Mouse (Mus musculus) C3H10T1/2 (cell line): ENCODE measurements around the gene Pwwp2a. TPM values are rescaled to one million over a fixed set of nuclear protein-coding genes. Genes with fewer than 3 reads are reported as not detected.

ENCODE experiments used
- polyA plus RNA-seq, 2 experiments: library from polyadenylated mRNA; unstranded; fragments of >200 nt; fragmentation: generic; extraction: Trizol; gene quantifications; one replicate each; pipeline ENCODE4 v1.2.1; 2012; ENCODE audit warnings: missing spikeins in 2 of 2

Gene Pwwp2a
- 1 to 10 TPM in 1 of 2 experiments, under 1 TPM in 1; 0.53 to 6.1 TPM for polyA plus RNA-seq

DNA sequence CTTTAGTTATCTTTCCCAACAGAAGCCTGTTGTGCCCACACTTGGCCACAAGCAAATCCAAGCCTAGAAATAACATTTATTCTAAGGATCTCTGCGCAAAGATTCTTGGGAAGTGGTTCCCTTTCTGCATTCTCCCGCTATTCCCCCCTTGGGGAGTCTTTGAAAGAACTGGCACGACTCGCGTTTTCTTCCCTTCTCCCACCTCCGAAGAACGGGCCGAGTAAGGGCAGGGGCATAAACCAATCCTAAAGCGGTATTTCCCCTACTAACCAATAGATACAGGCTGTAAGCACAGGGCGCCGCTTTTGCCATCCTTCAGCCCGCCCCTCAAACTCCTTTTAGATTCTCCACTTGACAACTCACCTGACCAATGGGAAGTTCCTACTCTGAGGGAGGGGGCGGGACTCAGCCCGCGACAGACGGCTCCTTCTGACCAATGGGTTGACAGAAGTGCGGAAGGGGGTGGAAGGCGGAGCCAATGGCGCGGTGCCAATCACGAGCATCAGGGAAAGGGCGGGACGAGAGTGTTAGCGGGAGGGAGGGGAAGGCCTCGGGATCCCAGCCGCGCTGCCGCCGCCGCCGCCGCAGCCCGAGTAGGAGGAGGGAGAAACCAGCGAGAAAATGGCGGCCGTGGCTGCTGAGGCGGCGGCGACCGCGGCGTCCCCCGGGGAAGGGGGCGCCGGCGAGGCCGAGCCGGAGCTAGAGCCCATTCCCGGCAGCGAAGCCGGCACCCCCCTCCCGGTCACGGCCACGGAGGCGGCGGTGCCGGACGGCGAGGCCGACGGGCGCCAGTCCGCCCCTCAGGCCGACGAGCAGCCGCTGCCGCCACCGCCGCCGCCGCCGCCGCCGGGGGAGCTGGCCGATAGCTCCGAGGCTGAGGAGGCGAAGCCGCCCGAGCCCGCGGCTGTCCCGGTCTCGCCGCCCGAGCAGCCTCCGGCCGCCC lies at the start of gene Pwwp2a:
Pwwp2a (plus strand) TSS at position 527 of the 943 bp plus-strand sequence.

DNA sequence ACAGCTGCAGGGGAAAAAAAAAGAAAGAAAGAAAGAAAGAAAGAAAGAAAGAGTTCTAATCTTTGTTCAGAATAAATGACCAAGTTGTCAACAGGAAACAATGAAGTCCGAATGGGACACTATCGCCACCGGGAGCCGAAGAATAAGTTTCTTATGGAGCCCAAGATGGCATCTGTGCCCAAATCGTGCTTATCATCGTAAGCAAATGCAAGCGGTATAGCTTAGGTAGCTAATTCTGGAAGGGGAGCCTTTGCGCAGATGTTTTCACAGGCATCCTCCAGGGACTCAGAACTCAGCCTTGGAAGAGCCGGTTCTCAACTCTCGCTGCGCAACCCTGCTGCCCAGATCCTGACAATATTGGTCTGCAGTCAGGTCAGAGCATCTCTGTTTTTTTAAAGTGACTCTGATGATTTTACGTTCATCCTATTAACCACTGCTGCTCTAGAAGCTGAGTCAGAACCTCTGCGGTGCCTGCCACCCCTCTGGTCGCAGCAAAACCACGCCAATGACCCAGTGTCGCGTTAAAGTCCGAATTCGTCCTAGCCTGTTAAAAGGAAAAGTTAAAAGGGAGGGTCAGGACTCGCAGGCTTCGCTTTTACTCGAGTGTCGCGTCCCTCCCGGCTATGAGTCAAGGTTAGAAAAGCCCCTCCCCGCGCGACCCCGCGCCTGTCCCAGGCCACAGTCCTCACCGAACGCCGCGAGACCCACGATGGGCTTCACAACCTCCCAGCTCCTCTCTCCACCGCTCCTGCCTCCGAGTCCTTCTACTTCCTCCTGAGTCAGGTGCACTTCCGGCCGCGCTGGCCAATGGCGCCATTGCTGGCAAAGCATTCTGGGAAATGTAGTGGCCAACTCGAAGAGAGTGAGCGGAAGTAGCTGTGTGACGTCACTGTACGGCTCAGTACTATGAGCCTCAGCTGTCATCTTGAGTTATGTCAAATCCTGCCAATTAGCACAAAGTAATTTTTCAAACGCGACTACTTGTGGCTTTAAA lies 65.7 kb downstream of the Pwwp2a start, which contains the start of gene Ttc1:
Ttc1 (minus strand) TSS at position 776 of the 994 bp plus-strand sequence.

Other genes starting within 250 kb of the Pwwp2a start
- gene Slu7, start 248.3 kb upstream of the Pwwp2a start, polyA plus RNA-seq = 10 to 100 TPM in 1 of 2 experiments, 1 to 10 TPM in 1; 3.2 to 20.2 TPM
- not detected for gene C1qtnf2, start 207.7 kb upstream of the Pwwp2a start, polyA plus RNA-seq
- gene Ccnjl, start 153.2 kb upstream of the Pwwp2a start, polyA plus RNA-seq = not detected
- gene 4933415A04Rik, start 95.0 kb upstream of the Pwwp2a start, polyA plus RNA-seq = not detected
- gene Fabp6, start 80.5 kb upstream of the Pwwp2a start, polyA plus RNA-seq = not detected
- 10 to 100 TPM in 1 of 2 experiments, 1 to 10 TPM in 1; 9.2 to 42.6 TPM for gene Ttc1, start 66.0 kb downstream of the Pwwp2a start, polyA plus RNA-seq
- 10 to 100 TPM in 1 of 2 experiments, 1 to 10 TPM in 1; 2.7 to 10.1 TPM for gene Adra1b, start 219.2 kb downstream of the Pwwp2a start, polyA plus RNA-seq